Mouse (Mus musculus): Measurements from ENCODE around the gene Zfhx3.
A peak's percentile ranks its signal among the peaks of the same experiment; 100 is the strongest.

Zfhx3 gene

DNA sequence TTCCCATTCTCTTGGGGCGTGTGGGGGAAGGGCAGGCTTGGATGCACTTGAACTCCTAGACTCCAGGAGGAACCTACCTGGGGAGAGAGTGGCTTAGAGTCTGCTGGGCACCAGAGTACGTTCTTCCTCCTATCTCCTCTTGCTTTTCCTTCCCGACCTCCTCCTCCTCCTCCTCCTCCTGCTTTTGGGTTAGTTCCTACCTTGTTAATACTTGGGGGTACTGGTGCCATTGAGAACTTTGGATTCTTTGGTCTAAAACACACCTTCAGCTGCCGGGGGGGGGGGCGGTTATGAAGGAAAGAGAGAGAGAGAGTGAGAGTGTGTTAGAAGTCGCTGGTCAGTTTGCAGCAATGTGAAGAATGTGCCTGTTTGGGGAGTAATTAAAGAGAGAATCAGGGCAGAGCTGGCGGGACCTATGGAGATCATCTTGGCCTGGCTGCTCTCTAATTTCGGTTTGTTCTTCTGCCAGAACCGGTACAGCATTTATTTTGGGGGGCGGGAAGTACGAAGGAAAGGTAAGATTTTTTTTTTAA, 773.0 kb downstream of the Zfhx3 start:
- DNase-seq (ENCODE audit: low read depth, low spot score) = no peak

DNA sequence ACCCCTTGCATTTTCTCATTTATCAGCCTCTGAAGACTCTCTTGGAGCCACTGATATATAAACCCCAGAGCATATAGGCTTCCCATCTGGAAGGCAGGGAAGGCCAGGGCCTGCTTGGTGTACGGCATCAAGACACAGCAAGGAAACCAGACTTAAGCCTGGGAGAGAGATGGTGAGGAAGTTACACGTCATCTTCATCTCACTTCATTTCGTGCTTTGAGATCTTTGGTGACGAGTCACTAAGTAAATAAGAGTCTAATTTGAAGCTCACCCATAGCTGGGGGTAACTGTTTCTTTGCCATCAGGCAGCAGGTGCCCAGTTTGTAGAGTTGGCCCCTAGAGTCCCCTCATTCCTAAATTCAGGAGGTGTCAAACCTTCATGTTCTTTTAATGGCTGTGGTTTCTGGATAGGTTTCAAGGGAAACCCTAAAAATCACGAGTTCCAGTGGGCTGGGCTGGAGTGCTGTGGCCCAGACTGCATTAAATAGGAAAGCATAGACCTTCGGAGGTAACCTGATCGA, 773.9 kb downstream of the Zfhx3 start:
- DNase-seq (ENCODE audit: low read depth, low spot score) = no peak

DNA sequence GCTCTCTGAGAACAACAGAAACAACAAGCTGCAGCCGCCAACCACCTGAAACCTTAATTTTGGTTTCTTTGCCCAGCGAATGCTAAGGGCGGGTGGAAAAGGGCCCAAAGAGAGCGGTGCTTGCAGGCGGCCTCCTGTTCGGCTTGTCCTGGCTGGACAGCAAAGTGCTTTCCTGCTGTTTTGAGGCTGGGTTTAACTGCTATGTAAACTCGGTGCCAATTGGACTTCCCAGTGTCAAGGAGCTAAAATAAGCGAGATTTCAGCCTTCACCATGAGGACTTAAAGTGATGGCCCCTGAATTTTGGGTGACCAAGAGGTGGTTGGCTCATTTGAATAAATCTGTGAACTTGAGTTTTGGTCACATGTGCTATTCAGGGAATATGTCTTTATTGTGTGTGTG, 775.1 kb downstream of the Zfhx3 start:
- DNase-seq (ENCODE audit: low read depth, low spot score) = no peak

DNA sequence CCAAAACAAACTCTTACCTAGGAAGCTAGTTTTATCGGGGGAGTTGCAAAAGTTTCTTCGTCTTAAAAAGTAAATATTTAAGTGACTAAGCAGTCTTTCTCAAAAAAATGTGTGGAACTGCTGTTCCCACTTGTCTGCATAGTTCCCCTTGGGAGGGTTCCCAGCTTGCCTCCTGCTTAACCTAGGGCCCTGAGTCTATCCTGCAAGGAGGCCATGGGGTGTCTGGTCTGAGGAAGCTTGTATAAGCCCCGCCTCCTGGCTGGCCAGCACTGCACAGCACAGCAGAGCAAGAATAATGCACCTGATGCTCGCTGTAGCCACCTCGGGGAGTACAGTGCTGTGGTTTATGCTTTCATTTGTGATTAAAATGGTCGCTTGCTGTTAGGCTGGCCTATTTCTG, 775.6 kb downstream of the Zfhx3 start:
- no peak for DNase-seq (ENCODE audit: low read depth, low spot score)

DNA sequence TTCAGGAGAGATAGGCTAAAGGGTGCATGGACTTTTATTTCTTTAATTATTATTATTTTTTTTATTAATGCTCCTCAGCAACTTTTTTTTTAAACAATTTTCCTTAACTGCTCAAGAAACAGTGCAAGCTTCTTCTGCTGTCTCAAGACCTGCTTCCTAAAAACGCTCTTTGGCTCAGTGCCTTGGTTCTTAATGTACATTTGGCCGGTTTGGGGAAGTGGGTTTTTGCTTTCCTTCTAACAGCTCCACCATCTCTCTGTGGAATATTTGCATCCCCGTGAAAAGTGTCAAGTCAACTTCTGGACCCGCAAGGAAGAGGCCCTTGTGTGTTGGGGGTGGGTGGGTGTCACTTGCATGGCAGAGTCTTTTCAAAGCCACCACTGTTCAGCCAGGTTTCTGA, 778.4 kb downstream of the Zfhx3 start:
- no peak for DNase-seq (ENCODE audit: low read depth, low spot score)

DNA sequence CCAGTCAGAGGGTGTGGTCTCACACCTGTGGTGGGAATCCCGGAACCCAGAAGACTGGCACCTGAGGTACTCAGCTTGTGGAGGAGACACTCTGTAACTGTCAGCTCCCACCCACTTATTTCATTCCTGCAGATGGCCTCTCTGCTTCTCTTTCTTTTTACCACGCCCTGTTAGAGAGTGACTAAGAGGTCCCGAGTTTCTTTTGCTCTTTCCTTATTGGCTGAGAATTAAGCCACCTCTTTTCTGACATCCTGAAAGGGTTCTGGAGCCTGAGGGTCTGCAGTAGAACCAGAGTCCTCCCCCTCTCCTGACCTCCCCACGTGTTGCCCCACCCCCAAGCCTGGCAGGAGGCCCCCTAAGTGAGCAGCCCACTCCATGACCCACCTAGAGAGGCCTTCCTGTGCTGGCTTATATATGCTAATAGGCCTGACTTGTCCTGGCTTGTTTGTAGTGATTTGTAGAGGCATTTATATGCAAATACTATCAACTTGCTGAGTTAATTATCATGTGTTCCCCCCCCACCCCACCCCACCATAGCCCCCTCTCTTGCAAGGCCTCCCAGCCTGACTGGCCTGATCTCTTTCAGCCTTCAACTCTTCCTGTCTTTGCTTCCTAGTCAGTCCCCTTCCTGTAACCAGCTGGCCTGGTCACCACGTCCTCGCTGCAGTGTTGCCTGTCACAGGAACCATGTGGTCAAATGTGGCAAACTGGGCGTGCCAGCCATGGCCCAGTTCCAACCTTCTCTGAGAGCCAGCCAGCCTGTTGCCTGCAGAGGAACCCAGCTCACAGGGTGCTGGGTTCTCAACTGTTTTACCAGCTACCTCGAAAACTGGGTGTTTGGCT, 780.4 kb downstream of the Zfhx3 start:
- DNase-seq (ENCODE audit: low read depth, low spot score) = peak; percentile 91

DNA sequence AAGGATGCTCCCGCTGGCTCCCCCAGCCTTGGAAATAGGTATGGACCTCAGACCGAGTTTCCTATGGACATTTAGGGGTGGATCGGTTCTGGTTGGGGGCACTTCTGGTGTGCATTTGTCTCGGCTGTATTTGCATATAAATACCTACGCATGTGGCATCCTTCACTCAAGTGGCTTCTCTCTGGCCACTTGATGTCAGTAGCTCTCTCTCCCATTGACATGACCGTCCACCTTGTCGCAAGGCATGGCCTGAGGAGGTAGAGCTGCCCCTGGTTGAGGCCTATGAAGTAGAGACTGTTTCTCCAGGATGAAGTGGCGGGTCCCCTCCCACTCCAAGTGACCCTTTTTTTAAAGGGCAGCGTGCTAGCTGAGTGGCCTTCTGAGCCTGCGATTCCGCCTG, 781.2 kb downstream of the Zfhx3 start:
- DNase-seq (ENCODE audit: low read depth, low spot score) = no peak

DNA sequence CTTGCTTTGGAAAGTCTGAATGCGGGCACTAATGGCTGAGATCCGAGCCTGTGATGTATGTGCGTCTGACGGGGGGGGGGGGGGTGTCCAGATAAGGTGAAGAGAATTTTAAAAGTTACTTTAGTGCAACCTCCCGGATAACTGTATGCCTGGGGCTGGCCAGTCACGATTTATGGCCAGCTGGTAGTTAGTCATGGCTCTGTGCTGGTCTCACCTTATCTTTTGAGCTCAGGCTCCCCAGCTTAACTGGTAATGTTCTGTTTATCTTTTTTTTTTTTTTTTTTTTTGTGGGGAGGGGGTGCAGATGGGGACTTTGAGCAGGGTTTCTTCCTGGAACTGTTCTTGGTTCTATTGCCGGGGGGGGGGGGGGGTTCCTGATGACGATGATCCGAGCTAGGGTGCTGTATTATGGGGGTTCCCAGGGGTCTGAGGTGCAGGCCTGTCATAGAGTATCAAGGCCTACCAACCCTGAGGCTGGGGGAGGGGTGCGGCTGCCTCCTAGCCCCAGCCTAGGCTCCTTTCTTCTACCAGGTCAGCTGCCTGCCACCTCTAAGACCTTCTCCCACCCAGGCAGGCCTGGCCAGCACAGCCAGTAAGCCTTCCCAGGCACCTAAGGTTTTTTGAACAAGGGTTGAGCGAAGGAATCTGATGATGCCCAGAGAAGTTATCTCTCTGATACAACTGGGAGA, 782.5 kb downstream of the Zfhx3 start:
- no peak for DNase-seq (ENCODE audit: low read depth, low spot score)

DNA sequence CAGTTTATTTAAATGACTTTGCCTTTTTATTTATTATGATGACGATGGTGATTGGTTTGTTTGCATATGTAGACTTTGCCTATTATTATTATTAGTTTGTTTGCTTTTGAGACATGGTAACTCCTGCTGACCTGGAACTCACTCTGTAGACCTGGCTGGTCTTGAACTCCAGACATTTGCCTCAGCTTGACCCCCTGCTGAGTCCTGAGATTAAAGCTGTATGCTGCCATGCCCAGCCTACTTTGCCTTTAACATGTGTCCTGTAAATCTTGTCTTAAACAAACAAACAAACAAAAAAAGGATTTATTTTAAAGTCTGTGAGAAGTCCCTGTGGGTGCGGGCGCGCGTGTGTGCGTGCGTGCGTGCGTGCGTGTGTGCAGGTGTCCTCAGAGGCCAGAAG, 783.2 kb downstream of the Zfhx3 start:
- no peak for DNase-seq (ENCODE audit: low read depth, low spot score)

DNA sequence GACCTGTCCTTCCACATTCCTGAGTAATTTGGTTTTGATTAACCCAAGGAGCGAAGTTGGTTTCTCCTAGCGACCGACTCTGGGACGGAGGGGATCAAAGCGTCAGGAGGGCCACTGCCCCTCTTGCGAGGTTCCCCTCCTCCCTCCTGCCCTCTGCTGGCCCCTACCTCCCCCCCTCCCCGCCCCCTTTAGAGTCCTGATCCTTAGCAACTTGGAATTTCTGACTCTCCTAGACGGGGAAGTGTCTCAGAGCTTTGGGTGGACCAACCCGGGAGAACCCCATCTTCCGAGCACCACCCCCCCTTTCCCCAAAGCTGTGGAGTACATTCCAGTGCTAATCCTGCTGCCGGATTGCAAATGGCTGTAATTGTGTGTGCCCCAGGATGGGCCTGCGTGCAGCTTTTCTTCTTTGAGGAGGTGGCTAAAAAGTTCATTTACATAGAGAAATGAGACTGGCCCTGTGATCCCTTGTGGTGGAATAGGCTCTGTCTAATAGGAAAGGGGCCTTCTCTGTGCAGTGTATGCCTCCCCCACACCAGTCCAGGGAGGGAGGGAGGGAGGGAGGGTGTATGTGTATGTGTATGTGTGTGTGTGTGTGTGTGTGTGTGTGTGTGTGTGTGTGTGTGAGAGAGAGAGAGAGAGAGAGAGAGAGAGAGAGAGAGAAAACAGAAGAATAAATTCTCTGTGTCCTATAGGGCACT, 784.2 kb downstream of the Zfhx3 start:
- DNase-seq (ENCODE audit: low read depth, low spot score) = no peak

DNA sequence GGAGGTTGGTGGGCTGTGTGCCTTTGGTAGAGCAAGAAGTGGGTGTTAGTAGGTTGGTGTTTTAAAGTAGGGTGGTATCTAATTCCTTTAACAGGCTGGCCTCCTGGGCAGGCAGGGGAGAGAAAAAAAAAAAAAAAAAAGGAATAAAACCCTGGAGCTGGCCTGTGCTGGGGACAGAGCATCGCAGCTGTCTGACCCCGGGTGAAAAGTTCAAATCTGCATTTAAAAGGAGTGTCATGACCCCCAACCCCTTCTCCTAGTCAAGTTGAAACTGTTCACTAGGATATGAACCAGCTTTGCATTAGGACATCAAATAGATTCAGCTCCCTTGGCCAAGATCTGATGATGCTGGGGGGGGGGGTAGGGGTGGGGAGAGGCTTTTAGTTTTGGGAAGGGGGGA, 786.7 kb downstream of the Zfhx3 start:
- no peak for DNase-seq (ENCODE audit: low read depth, low spot score)

DNA sequence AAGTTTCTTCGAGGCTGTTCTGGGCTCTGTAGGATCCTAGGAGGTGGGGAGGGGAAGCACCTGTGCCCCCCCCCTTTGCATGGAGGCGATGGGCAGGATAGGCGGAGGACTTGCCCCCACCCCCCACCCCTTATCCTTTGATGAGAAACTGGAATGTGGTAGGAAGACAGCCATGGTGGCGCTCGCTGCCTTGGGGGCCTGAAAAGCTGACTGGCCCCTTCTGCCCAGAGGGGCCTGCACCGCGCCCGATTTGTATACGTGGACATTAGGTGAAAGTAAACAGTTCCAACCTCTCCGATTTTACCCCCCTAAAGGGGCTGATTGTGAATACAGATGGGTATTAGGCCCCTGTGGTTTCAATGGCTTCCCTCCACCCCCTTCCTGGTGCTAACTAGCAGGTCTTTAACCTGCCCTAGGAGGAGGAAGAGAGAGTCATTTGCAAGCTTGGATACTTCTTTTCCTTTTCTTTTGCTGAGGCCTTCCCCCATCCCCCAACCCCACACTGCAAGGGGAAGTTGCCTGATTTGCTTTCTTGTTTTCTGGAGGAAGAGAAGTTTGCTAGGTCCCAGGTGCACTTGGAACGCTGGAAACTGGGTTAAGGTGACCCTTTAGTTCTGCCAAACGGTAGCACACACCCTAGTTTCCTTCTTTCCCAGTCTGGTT, 787.4 kb downstream of the Zfhx3 start:
- DNase-seq (ENCODE audit: low read depth, low spot score) = no peak

DNA sequence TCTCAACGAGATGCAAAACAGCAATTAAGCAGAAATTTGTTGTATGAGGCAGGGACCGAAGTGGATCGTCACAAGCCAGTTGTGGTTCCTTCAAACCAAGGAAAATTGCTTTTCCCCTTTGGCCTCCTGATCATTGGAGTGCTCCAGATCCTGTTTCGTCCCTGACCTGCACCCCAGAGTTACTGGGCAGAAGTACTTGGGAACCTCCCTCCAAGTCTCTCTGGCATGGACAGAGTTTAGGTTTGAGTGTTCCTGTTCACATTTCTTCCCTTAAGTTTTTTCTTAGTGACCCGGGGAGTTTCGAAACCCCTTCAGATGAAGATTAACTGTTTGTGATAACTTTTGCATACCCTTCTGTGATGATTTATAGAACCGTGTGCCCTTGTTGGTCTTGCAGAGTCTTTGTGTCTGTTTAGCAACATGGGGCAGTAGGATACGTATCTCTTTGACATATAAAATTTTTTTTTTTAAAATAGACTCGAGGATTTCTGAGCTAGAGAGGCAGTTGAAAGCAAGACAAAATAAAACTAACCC, 788.5 kb downstream of the Zfhx3 start:
- DNase-seq (ENCODE audit: low read depth, low spot score) = no peak

DNA sequence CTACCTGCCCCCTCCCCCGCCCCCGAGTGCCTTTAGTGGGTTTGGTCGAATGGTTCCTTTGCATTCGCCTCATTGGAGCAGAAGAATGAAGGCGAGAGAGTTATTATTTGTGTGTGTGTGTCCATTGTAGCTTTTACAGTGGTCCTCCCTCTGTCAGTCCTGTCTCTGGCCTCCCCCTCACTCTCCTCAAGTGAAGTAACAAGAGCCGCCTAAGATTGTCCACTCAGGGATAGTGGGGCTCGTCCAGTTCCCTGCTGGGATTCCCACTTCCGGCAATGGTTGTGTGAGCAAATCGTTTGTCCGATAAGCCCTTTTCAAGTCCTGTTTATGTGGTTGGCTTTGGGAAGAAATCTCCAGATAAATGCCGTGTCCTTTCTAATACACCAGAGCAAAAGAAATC, 790.1 kb downstream of the Zfhx3 start:
- no peak for DNase-seq (ENCODE audit: low read depth, low spot score)

DNA sequence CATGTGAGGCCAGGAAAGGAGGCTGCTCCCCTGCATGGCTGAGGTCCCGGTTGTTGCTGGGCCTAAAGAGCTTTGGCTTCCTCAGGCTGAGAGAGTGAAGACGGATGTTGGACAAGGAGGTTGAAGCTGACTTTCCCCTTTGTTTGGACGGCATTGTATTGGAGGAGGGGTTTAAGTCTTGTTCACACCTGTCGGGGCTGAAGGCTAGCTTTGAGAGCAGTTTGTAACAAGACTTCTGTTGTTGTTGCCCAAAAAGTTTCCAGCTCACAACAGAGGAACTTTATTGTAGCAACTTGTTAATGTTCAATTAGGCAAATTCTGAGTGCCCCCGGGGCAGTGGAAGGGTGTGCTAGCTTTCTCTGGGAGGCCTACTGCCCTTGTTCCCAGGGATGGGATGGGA, 790.9 kb downstream of the Zfhx3 start:
- no peak for DNase-seq (ENCODE audit: low read depth, low spot score)

DNA sequence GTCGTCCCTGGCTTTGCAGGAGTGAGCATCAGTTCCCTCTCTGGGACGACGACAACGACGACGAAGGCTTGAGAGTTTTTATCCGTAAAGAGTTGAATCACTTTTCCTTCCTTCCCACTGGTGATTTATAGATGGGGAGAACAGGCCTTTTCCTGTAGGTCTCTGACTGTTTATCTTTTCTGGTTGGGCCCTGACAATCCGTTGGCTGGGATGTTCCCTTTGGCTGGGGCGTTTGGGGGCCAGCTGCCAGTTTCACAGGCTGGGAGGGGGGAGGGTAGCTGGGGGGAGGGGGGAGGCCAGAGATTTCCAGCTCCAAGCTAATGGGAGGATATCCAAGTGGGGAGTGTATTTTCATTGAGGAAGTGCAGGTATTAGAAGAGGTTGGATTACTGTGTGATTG, 794.0 kb downstream of the Zfhx3 start:
- DNase-seq (ENCODE audit: low read depth, low spot score) = no peak

DNA sequence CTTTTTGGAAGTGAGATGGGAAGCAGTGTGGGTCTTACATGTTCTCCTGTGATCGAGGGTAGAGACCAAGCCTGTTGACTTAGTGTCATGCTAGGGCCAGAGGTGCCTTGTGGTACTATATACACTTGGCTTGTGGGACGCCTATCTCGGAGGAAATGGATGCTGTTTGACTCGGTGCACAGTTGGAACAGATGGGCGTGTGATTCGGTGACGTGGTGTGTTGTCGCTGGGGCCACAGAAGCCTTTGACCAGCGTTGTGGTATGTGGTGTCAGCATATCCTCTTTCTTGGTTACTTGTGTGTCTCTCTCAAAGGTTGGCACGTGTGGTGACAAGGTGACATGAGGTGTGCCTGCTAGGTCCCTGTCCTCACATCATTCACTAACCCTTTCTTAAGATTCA, 795.7 kb downstream of the Zfhx3 start:
- no peak for DNase-seq (ENCODE audit: low read depth, low spot score)

DNA sequence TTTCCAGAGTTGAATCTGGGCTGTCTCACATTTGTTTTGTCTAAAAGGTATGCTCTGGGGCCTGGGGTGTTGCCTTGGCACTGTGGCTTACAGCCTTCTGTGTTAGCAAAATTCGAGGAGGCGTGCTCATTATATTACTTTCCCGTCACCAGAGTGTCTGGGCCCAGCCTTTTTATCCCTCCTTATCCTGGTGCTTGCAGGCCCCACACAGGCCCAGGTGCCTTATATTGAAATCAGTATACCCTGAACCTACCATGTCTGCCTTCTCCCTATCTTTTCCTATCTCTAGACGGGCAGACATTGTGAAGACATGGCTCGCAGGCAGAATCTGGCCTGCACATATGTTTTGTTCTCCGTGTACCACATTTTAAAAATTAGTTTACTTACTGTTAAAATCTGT, 797.1 kb downstream of the Zfhx3 start:
- DNase-seq (ENCODE audit: low read depth, low spot score) = no peak

DNA sequence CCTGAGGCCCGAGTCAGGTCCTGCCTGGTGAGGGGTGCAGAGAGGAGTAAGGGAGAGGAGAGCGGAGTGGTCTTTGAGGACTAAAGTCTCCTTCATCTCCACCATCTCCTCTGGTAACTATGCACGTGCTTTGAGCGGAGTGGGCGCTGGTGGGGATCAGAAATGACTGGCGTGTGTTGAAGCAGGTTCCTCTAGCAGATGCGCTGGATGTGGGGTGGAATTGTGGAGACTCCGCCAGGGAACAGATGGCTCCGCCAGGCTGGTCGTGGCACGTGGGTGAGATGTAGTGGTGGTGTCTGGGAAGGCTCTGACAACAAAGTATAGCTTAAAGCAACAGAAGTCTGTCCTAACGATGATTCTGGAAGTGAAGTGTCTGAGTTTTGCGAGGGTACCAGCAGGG, 798.0 kb downstream of the Zfhx3 start:
- DNase-seq (ENCODE audit: low read depth, low spot score) = no peak

DNA sequence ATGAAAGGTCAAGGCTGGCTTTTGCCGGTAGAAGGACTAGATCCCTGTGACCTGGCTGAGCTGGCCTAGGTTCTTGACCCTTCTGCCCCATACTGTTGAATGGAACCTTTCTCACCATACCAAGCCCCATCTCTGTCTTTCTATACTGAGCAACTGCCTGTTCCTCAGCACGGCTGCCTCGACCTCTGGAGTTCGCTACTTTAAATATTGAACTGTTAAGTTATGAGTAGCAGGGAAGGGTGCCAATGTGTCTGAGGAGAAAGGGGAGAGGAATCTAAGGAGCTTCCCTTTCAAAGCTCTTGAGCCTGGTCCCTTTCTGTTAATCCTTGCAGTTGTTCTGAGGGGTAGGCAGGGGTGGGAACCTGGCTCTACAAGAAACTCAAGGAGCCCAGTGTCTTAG, 799.2 kb downstream of the Zfhx3 start:
- DNase-seq (ENCODE audit: low read depth, low spot score) = no peak

DNA sequence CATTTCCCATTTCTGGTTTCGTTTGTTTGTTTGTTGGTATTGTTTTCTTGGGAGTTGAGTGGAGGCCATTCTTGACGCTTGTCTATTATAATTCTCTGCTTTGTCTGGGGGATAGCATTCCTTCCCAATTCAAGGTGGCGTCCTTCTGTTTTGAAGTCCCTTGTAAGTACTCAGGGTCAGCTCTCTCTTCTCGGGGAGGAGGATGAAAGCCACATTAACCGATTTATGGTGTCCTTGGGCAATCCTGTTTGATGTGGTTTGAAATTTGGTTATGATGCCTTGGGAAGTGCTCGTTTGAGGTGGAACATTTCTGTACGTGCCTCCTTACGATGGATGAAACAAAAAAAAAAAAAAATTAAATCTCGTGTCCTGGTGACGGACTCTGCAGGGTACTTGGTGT, 800.0 kb downstream of the Zfhx3 start:
- DNase-seq (ENCODE audit: low read depth, low spot score) = no peak
